Mouse (Mus musculus): ENCODE data around the gene Srrm2. TPM values are rescaled to one million over a fixed set of nuclear protein-coding genes. Genes with fewer than 3 reads are reported as not detected.

Srrm2 gene
- total RNA-seq, 2 experiments from 2014 or later = 671 to 678 TPM

DNA sequence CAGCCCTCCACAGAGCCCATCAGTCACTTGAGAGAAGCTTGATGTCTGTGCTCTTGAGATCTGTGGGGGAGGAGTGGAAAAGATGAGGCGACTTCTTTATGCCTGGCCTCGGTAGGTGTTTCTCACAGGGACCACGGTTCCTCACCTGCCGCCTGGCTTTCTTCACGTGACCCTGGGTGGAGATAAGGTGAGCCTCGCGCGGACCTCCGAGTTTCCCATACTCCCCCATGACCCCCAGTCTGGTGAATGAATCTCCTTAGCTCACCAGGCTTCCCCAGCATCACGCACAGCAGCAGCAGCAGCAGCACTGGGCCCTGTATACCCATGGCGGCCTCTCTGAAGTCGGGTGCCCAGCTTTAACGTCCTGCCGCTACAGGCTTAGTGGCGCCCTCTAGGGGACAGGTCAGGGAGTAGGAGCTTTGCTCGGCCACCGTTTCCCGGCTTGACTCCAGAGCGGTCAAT is 53.5 kb downstream of the Srrm2 start, which contains the start of the genes Prss32 and Prss41:
Gene Prss32 (plus strand): TSS at position 44 of the 462 bp plus-strand sequence.
Gene Prss41 (minus strand): TSS at position 361 of the 462 bp plus-strand sequence.
- TF ChIP-seq CTCF (IDR thresholded peaks at IDR 0.05) = peak; percentile 66
- Histone ChIP-seq H3K4me3 (0 out of 2 replicates have a peak within 1 kb of the TSS, but pooled peaks have one; percentile 21), H3K27ac (no peak within 1 kb of the TSS)
- DNase-seq (ENCODE audit: extremely low spot score in 1 of 2, low spot score in 2 of 2) = no peak
- intact Hi-C loops (cut with DNase I) = loop anchor here (5.0 kb wide), 1 partner anchor 72 kb away; the partner anchor contains the start of gene Flywch1

DNA sequence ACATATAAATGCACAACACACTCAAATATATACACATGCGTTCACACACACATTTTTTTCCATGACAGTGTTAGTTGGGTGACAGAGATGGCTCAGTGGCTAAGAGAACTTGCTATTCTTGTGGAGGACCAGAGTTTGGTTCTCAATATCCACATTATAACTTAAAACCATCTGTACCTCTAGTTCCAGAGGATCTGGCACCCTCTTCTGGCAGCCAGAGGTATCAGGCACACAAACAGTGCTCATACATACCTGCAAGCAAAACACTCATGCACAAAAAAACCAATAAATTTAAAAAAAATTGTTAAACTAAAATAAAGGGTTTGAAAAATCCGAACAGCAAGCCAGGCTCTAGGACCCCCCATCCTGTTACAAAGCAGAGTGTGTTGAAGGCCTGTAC is 59.7 kb downstream of the Srrm2 start:
- Histone ChIP-seq H3K27ac (no peak overlapping the region), H3K4me3 (no peak overlapping the region)
- intact Hi-C loops (cut with DNase I) = no loop called here
- no peak for DNase-seq (ENCODE audit: extremely low spot score in 1 of 2, low spot score in 2 of 2)
- peak; percentile 11 for TF ChIP-seq CTCF (IDR thresholded peaks at IDR 0.05)

DNA sequence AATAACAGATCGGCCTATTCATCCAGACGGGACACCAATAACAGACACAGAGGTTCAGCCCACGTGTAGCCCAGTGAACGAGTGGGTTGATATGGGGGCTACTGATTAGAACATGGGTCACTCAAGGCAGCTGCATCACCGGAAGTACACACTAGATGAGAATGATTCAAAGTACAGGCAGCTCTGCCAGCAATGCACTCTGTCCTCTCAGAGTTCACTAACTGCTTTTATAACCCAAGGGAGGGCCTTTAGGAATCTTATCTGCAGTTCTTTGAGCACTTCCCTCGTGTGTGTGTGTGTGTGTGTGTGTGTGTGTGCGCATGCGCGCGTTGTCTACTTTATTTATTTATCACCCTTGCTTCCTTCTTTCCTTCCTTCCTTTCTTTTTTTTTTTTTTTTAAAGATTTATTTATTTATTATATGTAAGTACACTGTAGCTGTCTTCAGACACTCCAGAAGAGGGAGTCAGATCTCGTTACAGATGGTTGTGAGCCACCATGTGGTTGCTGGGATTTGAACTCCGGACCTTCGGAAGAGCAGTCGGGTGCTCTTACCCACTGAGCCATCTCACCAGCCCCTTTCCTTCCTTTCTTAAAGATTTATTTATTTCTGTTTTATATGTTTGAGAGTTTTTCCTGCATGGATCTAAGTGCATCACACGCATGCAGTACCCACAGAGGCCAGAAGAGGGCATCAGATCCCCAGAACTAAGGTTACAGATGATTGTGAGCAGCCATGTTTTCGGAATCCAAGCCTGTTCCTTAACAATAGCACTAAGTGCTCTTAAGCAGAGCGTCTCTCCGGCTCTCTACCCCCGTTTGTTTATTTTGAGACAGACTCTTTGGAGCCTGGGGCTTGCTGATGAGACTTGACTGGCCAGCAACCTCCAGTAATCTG is 60.8 kb downstream of the Srrm2 start:
- peak; percentile 81 for TF ChIP-seq CTCF (IDR thresholded peaks at IDR 0.05)
- intact Hi-C loops (cut with DNase I) = loop anchor here (1.0 kb wide), 1 partner anchor 109 kb away; no protein-coding TSS in a partner anchor
- peak; percentile 26 to 41 for DNase-seq (ENCODE audit: extremely low spot score in 1 of 2, low spot score in 2 of 2)
- Histone ChIP-seq H3K27ac (no peak overlapping the region), H3K4me3 (no peak overlapping the region)

DNA sequence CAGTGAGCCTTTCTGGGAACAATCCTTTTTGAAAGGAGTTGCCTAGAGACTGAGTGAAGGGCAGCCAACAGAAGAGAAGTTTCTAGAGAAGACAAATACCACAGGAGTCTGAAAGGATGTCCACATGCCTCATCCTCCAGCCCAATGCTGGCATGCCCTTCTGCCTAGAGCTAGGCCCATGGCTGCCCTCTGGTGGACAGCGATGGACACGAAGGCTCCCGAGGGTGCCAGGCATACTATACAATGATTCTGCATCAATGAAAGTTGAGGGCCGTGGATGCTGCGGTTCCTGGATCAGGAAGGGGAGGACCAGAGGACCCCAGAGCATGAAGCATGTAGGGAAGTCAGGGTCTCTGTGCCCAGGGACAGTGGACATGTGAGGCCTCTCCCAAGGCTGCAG is 63.0 kb downstream of the Srrm2 start:
- peak; percentile 42 for TF ChIP-seq CTCF (IDR thresholded peaks at IDR 0.05)
- intact Hi-C loops (cut with DNase I) = no loop called here
- no peak for DNase-seq (ENCODE audit: extremely low spot score in 1 of 2, low spot score in 2 of 2)
- no peak overlapping the region for H3K4me3 ChIP-seq
- no peak overlapping the region for H3K27ac ChIP-seq

DNA sequence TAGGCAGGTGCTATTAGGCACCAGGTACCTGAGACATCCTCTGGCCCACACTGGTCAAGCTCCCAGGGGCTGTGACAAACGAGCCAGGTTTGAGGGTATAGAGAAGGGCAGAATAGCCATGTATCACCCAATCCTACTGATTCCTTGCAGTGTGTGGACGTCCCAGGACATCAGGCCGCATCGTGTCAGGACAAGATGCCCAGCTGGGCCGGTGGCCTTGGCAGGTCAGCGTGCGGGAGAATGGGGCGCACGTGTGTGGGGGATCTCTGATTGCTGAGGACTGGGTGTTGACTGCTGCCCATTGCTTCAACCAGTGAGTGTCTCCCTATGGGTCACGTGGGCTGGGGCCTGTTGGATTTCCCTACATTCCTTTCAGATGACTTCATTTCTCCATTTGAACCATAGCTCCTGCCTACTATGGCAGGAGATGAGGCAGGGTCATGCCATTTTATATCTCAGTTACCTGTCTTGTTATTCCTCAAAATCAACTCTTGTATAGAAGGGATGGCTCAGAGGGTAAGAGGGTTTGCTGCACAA is 64.0 kb downstream of the Srrm2 start:
- no peak overlapping the region for H3K4me3 ChIP-seq
- no peak for DNase-seq (ENCODE audit: extremely low spot score in 1 of 2, low spot score in 2 of 2)
- intact Hi-C loops (cut with DNase I) = no loop called here
- TF ChIP-seq CTCF (IDR thresholded peaks at IDR 0.05) = no peak
- H3K27ac ChIP-seq = no peak overlapping the region

DNA sequence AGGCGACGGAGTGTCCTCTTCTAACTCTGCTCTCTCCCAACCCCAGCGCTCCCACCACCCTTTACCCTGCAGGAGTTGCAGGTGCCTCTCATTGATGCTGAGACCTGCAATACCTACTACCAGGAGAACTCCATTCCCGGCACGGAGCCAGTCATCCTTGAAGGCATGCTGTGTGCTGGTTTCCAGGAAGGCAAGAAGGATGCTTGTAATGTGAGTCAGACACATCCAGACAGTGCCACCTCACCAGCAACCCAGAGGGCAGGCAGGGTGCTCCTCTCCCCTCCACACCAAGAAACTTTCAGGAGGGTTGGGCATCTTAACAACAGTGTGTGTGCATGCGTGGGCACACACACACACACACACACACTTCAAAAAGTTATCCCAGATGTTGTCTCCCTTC is 66.9 kb downstream of the Srrm2 start:
- Histone ChIP-seq H3K27ac (no peak overlapping the region), H3K4me3 (no peak overlapping the region)
- intact Hi-C loops (cut with DNase I) = no loop called here
- no peak for TF ChIP-seq CTCF (IDR thresholded peaks at IDR 0.05)
- DNase-seq (ENCODE audit: extremely low spot score in 1 of 2, low spot score in 2 of 2) = no peak

DNA sequence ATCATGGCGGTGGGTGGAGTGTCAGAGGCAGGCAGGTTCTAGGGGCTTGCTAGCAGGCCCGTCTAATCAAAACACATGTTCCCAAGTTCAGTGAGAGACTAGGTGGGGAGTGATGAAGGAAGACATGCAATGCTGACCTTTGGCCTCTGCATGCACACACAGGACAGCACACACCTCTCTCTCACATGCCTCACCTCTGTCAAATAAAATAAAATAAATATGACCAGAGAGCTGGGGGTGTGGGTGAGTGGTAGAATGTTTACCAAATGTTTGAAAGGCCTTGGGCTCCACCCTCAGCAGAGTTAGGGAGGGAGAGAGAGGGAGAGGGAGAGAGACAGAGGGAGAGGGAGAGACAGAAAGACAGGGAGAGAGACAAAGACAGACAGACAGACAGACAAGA is 67.6 kb downstream of the Srrm2 start:
- TF ChIP-seq CTCF (IDR thresholded peaks at IDR 0.05) = no peak

DNA sequence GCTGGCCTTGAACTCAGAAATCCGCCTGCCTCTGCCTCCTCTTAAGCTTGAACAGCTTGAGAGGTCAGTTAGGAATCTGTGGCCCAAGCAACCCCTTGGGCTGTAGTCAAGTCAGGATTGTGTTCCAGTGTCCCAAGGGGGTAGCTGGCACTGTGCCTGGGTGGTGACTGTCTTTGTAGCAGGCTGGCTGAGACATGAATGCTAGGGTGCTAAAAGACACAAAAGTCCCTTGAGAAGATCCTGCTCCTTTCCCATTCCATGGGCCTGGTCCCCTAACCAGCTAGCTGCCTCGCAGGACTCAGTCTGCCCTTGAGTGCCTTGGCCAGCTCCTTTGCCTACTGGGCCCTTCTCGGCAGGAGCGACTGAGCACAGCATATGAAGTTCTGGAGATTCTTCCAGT is 72.6 kb downstream of the Srrm2 start:
- intact Hi-C loops (cut with DNase I) = no loop called here
- no peak overlapping the region for H3K4me3 ChIP-seq
- no peak for DNase-seq (ENCODE audit: extremely low spot score in 1 of 2, low spot score in 2 of 2)
- no peak for TF ChIP-seq CTCF (IDR thresholded peaks at IDR 0.05)
- no peak overlapping the region for H3K27ac ChIP-seq

More for the DNA sequence above, 67.6 kb downstream of the Srrm2 start:
- intact Hi-C loops (cut with DNase I) = no loop called here
- H3K4me3 ChIP-seq = no peak overlapping the region
- DNase-seq (ENCODE audit: extremely low spot score in 1 of 2, low spot score in 2 of 2) = no peak
- H3K27ac ChIP-seq = no peak overlapping the region

DNA sequence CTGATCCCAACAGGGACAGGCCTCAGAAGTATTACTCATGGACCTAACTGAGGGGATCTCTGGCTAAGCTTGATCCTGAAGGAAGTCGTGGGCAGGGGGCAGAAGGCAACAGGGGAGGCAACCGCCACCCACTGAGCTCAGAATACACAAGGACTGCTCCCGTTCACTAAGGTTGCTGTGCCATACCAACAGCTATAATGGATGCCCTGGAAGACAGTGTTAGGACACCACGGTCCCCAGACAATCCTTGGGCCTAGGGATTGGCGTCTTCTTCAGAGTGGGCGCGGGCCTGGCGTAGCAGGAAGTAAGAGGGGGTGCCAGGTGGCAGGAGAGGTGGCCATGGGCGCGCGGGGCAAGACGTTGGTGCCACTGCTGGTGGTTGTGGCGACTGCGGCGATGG is 77.4 kb downstream of the Srrm2 start, which contains the start of gene Prss21:
Gene Prss21 (plus strand): TSS at position 301 of the 400 bp plus-strand sequence.
- H3K4me3 ChIP-seq = no peak within 1 kb of the TSS
- no peak within 1 kb of the TSS for H3K27ac ChIP-seq
- intact Hi-C loops (cut with DNase I) = no loop called here
- no peak for TF ChIP-seq CTCF (IDR thresholded peaks at IDR 0.05)
- DNase-seq (ENCODE audit: extremely low spot score in 1 of 2, low spot score in 2 of 2) = no peak

DNA sequence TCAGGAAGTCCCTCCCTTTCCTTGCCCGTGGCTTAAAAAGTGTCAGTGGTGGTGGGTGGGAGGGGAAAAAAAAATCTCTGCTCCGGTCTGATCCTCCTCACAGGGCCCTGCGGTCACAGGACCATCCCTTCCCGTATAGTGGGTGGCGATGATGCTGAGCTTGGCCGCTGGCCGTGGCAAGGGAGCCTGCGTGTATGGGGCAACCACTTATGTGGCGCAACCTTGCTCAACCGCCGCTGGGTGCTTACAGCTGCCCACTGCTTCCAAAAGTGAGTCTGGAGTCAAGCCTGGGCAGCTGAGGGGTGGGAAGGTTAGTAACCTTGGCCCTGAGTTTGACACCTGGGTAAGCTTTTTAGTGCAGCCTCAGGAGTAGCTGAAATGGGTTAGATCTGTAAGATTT is 78.2 kb downstream of the Srrm2 start:
- intact Hi-C loops (cut with DNase I) = no loop called here
- H3K27ac ChIP-seq = no peak overlapping the region
- no peak for TF ChIP-seq CTCF (IDR thresholded peaks at IDR 0.05)

More for the DNA sequence above, 78.2 kb downstream of the Srrm2 start:
- H3K4me3 ChIP-seq = no peak overlapping the region
- no peak for DNase-seq (ENCODE audit: extremely low spot score in 1 of 2, low spot score in 2 of 2)

Small RNA genes within 50 kb of the gene (microRNA-seq; reads per million reads assigned to microRNA genes)
- 1.4 to 3.7 reads per million in 2 experiments for gene Mir5125

Other genes starting within 250 kb of the Srrm2 start
- 1 to 10 TPM; 6.8 TPM for gene Zfp213, start 226.3 kb upstream of the Srrm2 start, total RNA-seq (2021)
- gene Zfp13, start 191.0 kb upstream of the Srrm2 start, total RNA-seq (2021) = 10 to 100 TPM; 24.7 to 32.0 TPM
- gene Zscan10, start 189.7 kb upstream of the Srrm2 start, total RNA-seq (2021) = not detected
- gene Mmp25, start 145.3 kb upstream of the Srrm2 start, total RNA-seq (2021) = under 1 TPM; 0.07 to 0.12 TPM
- not detected for gene Bicdl2, start 130.0 kb upstream of the Srrm2 start, total RNA-seq (2021)
- 100 to 1,000 TPM; 127 to 129 TPM for gene Hcfc1r1, start 116.9 kb upstream of the Srrm2 start, total RNA-seq (2021)
- 1 to 10 TPM; 5.5 to 7.2 TPM for gene Thoc6, start 116.7 kb upstream of the Srrm2 start, total RNA-seq (2021)
- 10 to 100 TPM; 10.3 to 14.3 TPM for gene Tnfrsf12a, start 113.1 kb upstream of the Srrm2 start, total RNA-seq (2021)
- gene Cldn6, start 111.3 kb upstream of the Srrm2 start, total RNA-seq (2021) = not detected
- under 1 TPM in 1 of 2 experiments, not detected in 1; 0.23 TPM for gene Cldn9, start 106.5 kb upstream of the Srrm2 start, total RNA-seq (2021)
- gene 1520401A03Rik, start 67.7 kb upstream of the Srrm2 start, total RNA-seq (2021) = under 1 TPM; 0.23 to 0.32 TPM
- gene Pkmyt1, start 64.2 kb upstream of the Srrm2 start, total RNA-seq (2021) = 1 to 10 TPM; 4.3 TPM
- 10 to 100 TPM; 50.9 to 56.0 TPM for gene Paqr4, start 49.7 kb upstream of the Srrm2 start, total RNA-seq (2021)
- under 1 TPM; 0.68 TPM for gene Kremen2, start 44.7 kb upstream of the Srrm2 start, total RNA-seq (2021)
- gene Flywch1, start 18.9 kb upstream of the Srrm2 start, total RNA-seq (2021) = 100 to 1,000 TPM; 425 to 428 TPM
- 10 to 100 TPM; 11.9 to 13.7 TPM for gene Flywch2, start 4.5 kb upstream of the Srrm2 start, total RNA-seq (2021)
- gene Elob, start 38.6 kb downstream of the Srrm2 start, total RNA-seq (2021) = 100 to 1,000 TPM; 337 to 365 TPM
- not detected for gene Prss33, start 45.5 kb downstream of the Srrm2 start, total RNA-seq (2021)
- not detected for gene Prss32, start 53.3 kb downstream of the Srrm2 start, total RNA-seq (2021)
- 1 to 10 TPM; 1.1 to 2.2 TPM for gene Prss41, start 53.6 kb downstream of the Srrm2 start, total RNA-seq (2021)
- not detected for gene Prss21, start 77.5 kb downstream of the Srrm2 start, total RNA-seq (2021)
- not detected for gene Dcpp1, start 90.3 kb downstream of the Srrm2 start, total RNA-seq (2021)
- gene Dcpp2, start 90.3 kb downstream of the Srrm2 start, total RNA-seq (2021) = not detected
- not detected for gene Dcpp3, start 126.9 kb downstream of the Srrm2 start, total RNA-seq (2021)
- not detected for gene Sbp, start 151.1 kb downstream of the Srrm2 start, total RNA-seq (2021)
- not detected for gene Sbpl, start 164.7 kb downstream of the Srrm2 start, total RNA-seq (2021)
- 1 to 10 TPM in 1 of 2 experiments, under 1 TPM in 1; 0.45 to 1.1 TPM for gene Prss30, start 190.0 kb downstream of the Srrm2 start, total RNA-seq (2021)
- gene Prss22, start 207.6 kb downstream of the Srrm2 start, total RNA-seq (2021) = 1 to 10 TPM in 1 of 2 experiments, under 1 TPM in 1; 0.70 to 1.5 TPM
- not detected for gene Prss27, start 247.6 kb downstream of the Srrm2 start, total RNA-seq (2021)